Mouse (Mus musculus) embryonic facial prominence, embryonic 15.5 days (tissue): ENCODE data around the gene 1110012L19Rik. TPM values are rescaled to one million over a fixed set of nuclear protein-coding genes. Genes with fewer than 3 reads are reported as not detected.
"Not testable (repeated sequence)": the region's sequence is repeated elsewhere in the genome, so short reads cannot be mapped to it uniquely, and the experiment has no call there.

Experiments
- ATAC-seq: fragments of 200-750 bp; cut with Nextera tagmentation; 2 replicates; pipeline ENCODE4 v1.8.0; 2017; ENCODE audit warnings: low read depth, moderate TSS enrichment; ENCODE audit not compliant: insufficient number of reproducible peaks, low FRiP score, low TSS enrichment
- H3K27ac ChIP-seq: fragments of 300-500 bp; sonication (generic); replicated peaks from 2 replicates; pipeline ENCODE4 v1.5.1; 2015; ENCODE audit warnings: mild to moderate bottlenecking, inconsistent platforms
- H3K27me3 ChIP-seq: fragments of 300-500 bp; sonication (generic); 2 replicates; pipeline ENCODE4 v1.6.1; 2015; ENCODE audit warnings: inconsistent platforms
- H3K36me3 ChIP-seq: fragments of 300-500 bp; sonication (generic); 2 replicates; pipeline ENCODE4 v1.6.1; 2015; ENCODE audit warnings: mild to moderate bottlenecking, inconsistent platforms
- H3K4me1 ChIP-seq: fragments of 300-500 bp; sonication (generic); 2 replicates; pipeline ENCODE4 v1.6.1; 2015; ENCODE audit warnings: inconsistent platforms
- H3K4me2 ChIP-seq: fragments of 300-500 bp; sonication (generic); replicated peaks from 2 replicates; pipeline ENCODE4 v1.6.1; 2015; ENCODE audit warnings: mild to moderate bottlenecking, inconsistent platforms
- H3K4me3 ChIP-seq: fragments of 300-500 bp; sonication (generic); replicated peaks from 2 replicates; pipeline ENCODE4 v1.5.1; 2015; ENCODE audit warnings: mild to moderate bottlenecking, inconsistent platforms
- H3K9ac ChIP-seq: fragments of 300-500 bp; sonication (generic); 2 replicates; pipeline ENCODE4 v1.6.1; 2015; ENCODE audit warnings: inconsistent platforms
- H3K9me3 ChIP-seq: fragments of 300-500 bp; sonication (generic); replicated peaks from 2 replicates; pipeline ENCODE4 v1.6.1; 2016; ENCODE audit warnings: inconsistent platforms
- WGBS: fragments of 180-500 bp; shearing (Covaris S2); methylation state at CpG from one replicate; pipeline ENCODE4 v1.1.7; 2015; 5-methylcytosine and 5-hydroxymethylcytosine counted together
- polyA plus RNA-seq: library from polyadenylated mRNA; unstranded; fragments of >200 nt; fragmentation: Nextera tagmentation; extraction: Ambion mirVana; gene quantifications from 2 replicates; pipeline ENCODE4 v1.2.1, GENCODE M21; 2015

1110012L19Rik gene
- polyA plus RNA-seq, 1 experiment from 2014 or later = 30.6 TPM

DNA sequence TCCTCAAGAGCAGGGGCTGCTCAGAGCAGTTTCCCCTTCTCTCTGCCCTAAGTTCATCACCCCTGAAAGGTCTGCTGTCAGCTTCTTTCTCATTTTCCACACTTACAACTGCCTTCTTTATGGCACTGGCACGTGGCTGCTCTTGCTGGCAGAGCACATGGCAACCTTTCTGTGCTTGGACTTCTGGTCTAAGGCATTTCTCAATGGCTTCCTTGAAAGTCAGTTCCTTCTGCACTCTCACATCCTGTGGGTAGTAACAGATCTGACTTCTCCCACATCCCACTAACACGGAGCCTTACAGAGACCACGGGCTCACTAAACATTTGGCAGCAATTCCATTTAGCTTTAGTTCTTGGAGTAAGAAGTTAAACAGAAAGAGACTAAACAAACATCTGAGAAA, 39.8 kb downstream of the 1110012L19Rik start:
- not testable (repeated sequence) for H3K4me3 ChIP-seq, ATAC-seq
- WGBS = 63% methylated on average over 3 of the region's 3 CpGs

More for the DNA sequence above, 39.8 kb downstream of the 1110012L19Rik start:
- H3K27me3 ChIP-seq, H3K9ac ChIP-seq, H3K27ac ChIP-seq, H3K36me3 ChIP-seq, H3K4me1 ChIP-seq, H3K9me3 ChIP-seq, H3K4me2 ChIP-seq: not testable (repeated sequence)

Other genes with a start within 250 kb of the 1110012L19Rik start
- 4.0 and 4.4 TPM in 2 replicates for gene Ids, start 20.8 kb upstream of the 1110012L19Rik start, polyA plus RNA-seq
- gene Tmem185a, start 91.3 kb downstream of the 1110012L19Rik start, polyA plus RNA-seq = 42.7 and 49.3 TPM in 2 replicates